10 mouse cellular contexts compared by ENCODE assay signal in the genomic region with DNA sequence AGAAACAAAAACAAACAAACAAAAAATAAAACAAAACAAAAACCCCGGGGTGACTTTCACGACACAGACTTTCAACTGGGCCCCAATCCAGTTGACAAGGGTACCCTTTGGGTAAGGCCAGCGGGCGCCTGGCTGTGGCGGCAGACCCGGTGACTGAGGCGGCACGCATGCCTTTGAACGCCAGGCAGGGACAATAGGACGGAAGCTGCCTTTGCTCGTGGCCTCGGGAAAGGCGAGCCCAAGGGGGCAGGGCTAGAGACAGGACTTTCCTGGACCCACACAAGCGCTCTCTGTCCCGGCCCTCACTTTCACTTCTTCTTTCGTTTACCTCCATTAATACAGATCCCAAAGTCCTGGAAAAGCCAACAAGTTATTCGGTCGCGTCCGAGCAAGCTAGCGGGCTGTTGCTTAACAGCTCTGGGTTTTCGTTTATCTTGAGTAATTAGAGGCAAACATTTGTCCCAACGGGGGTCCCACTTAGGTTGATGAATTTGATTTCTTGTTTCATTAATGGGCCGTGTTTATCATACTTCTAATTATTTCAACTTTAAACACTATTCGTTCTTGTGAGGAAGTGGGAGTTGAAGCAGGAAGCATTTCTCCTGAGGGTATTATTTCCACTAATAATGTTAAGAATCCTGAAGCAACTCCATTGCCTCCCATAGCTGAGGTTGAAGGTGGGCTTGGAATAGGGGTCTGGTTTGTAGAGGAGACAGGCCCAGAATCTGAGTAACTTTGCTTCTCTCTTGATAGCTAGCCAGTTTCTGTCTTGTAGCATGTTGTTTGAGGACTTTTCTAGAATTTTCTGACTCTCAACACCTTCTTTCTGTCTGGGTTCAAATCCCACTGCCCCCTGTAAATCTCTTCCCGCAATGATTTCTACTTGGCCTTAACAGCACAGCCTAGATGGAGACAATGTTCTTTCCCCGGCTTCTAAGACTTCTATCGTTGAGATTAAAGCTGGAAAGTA. TPM values are rescaled to one million over a fixed set of nuclear protein-coding genes. Genes with fewer than 3 reads are reported as not detected.
DNase-seq lines count a peak whose midpoint lies in the region; ATAC-seq and TF ChIP-seq lines count a peak whose summit lies in the region.
"Had no signal": no experiment of that assay in that cellular context is flagged by ENCODE, and none has a peak within 500 bp of the region (broad histone marks: within the 10 kb centered on the region; RNA-seq: fewer than 3 reads in every experiment).

No protein-coding gene starts in this region.

- H3K9ac ChIP-seq in lung, embryonic 16.5 days (ENCODE audit: low read length): no peak overlapping the region
- H3K9ac ChIP-seq in kidney, postnatal 0 days (ENCODE audit: low read depth, low read length): peak overlapping the region; percentile 74
- peak overlapping the region; percentile 75 for H3K9ac ChIP-seq in neural tube, embryonic 13.5 days

- H3K4me3 ChIP-seq in lung, embryonic 16.5 days (ENCODE audit: low read length): no peak overlapping the region
- no peak overlapping the region for H3K4me3 ChIP-seq in lung, adult 2 months (replicated peaks; ENCODE audit: extremely low read depth, low read depth, low read length)
- peak overlapping the region; percentile 51 for H3K4me3 ChIP-seq in kidney, postnatal 0 days (replicated peaks; ENCODE audit: low read depth, low read length)
- peak overlapping the region; percentile 90 for H3K4me3 ChIP-seq in neural tube, embryonic 13.5 days

- WGBS in lung, embryonic 16.5 days: 2% methylated on average over 28 of the region's 28 CpGs
- 3% methylated on average over 28 of the region's 28 CpGs for WGBS in lung, adult 2 months
- WGBS in kidney, postnatal 0 days: 2% methylated on average over 28 of the region's 28 CpGs
- 2% methylated on average over 28 of the region's 28 CpGs for WGBS in neural tube, embryonic 13.5 days

- H3K4me2 ChIP-seq in lung, embryonic 16.5 days (ENCODE audit: low read depth, low read length): no peak overlapping the region
- peak overlapping the region; percentile 90 for H3K4me2 ChIP-seq in kidney, postnatal 0 days (ENCODE audit: low read length)
- H3K4me2 ChIP-seq in neural tube, embryonic 13.5 days: peak overlapping the region; percentile 91

- no peak overlapping the region for H3K27ac ChIP-seq in lung, embryonic 16.5 days (ENCODE audit: low read length)
- peak overlapping the region; percentile 91 for H3K27ac ChIP-seq in kidney, postnatal 0 days
- H3K27ac ChIP-seq in neural tube, embryonic 13.5 days (replicated peaks): peak overlapping the region; percentile 75

- no peak for DNase-seq in lung, adult 2 months
- peak; percentile 81 for DNase-seq in embryo, embryonic 11 days
- peak; percentile 94 for DNase-seq in kidney, postnatal 0 days (ENCODE audit: low spot score)
- DNase-seq in spleen, postnatal 4 days (ENCODE audit: low spot score in 2 of 2): no peak
- DNase-seq in ovary, adult 18-20 months (ENCODE audit: low spot score): no peak
- DNase-seq: cerebellum, adult 8-10 months; heart, adult 11 months had no signal

- no peak for TF ChIP-seq CTCF in lung, adult 2 months (IDR thresholded peaks at IDR 0.05; ENCODE audit: insufficient read depth, low read length)
- no peak for TF ChIP-seq CTCF in kidney, postnatal 0 days (IDR thresholded peaks at IDR 0.05; ENCODE audit: low read depth)

- no peaks in the 10 kb centered on the region for H3K9me3 ChIP-seq in lung, embryonic 16.5 days (ENCODE audit: control insufficient read depth, low read length)
- H3K9me3 ChIP-seq in kidney, postnatal 0 days (replicated peaks; ENCODE audit: low read length): no peaks in the 10 kb centered on the region
- H3K9me3 ChIP-seq in neural tube, embryonic 13.5 days: no peaks in the 10 kb centered on the region

- peaks cover 95% of the 10 kb centered on the region for H3K27me3 ChIP-seq in lung, embryonic 16.5 days (ENCODE audit: control insufficient read depth, insufficient read depth, low read depth, low read length)
- no peaks in the 10 kb centered on the region for H3K27me3 ChIP-seq in kidney, postnatal 0 days (ENCODE audit: insufficient read depth, low read length)
- H3K27me3 ChIP-seq in neural tube, embryonic 13.5 days: peaks cover 93% of the 10 kb centered on the region

- peaks cover 4% of the 10 kb centered on the region; the same call in 1 of the 2 replicates for H3K4me1 ChIP-seq in lung, embryonic 16.5 days (replicated peaks; ENCODE audit: control insufficient read depth, insufficient read depth, low read length)
- 0 out of 2 replicates have a peak, but pooled peaks cover 2% of the 10 kb centered on the region for H3K4me1 ChIP-seq in lung, adult 2 months (ENCODE audit: control insufficient read depth, insufficient read depth, low read length)
- peaks cover 18% of the 10 kb centered on the region for H3K4me1 ChIP-seq in kidney, postnatal 0 days (replicated peaks; ENCODE audit: insufficient read depth, low read length)
- H3K4me1 ChIP-seq in neural tube, embryonic 13.5 days (replicated peaks): peaks cover 31% of the 10 kb centered on the region

- no peaks in the 10 kb centered on the region for H3K36me3 ChIP-seq in lung, embryonic 16.5 days (ENCODE audit: control insufficient read depth, insufficient read depth, low read length)
- no peaks in the 10 kb centered on the region for H3K36me3 ChIP-seq in kidney, postnatal 0 days (ENCODE audit: insufficient read depth, low read length)
- no peaks in the 10 kb centered on the region for H3K36me3 ChIP-seq in neural tube, embryonic 13.5 days

- peak; percentile 45; the same call in 1 of the 2 replicates for ATAC-seq in lung, embryonic 16.5 days (ENCODE audit: low read depth)
- ATAC-seq in kidney, postnatal 0 days (replicated peaks; ENCODE audit: low FRiP score, low read depth): 0 out of 2 replicates have a peak, but pooled peaks have one; percentile 23
- no peak for ATAC-seq in neural tube, embryonic 13.5 days (ENCODE audit: low read depth)
- ATAC-seq in frontal cortex, adult (ENCODE audit: low TSS enrichment): no peak

- TF ChIP-seq POLR2A in lung, adult 2 months (IDR thresholded peaks at IDR 0.05; ENCODE audit: borderline replicate concordance, extremely low read depth, low read depth, low read length): no peak

RNA-seq across cellular contexts. Expression of gene Hoxc10, which starts 2.6 kb away (rescaled TPM):
- 0.11 TPM in 1 of 2 replicates, not detected in the other for polyA plus RNA-seq in lung, embryonic 16.5 days (2015; fragmentation: Nextera tagmentation; extraction: Ambion mirVana)
- not detected in 2 replicates for polyA plus RNA-seq in lung, adult 2 months (2012; rRNA removed)
- 30.6 and 34.1 TPM in 2 replicates for polyA plus RNA-seq in kidney, postnatal 0 days (2015; fragmentation: Nextera tagmentation; extraction: Ambion mirVana)
- polyA plus RNA-seq in neural tube, embryonic 13.5 days (2015; fragmentation: Nextera tagmentation; extraction: Ambion mirVana): 58.5 and 92.4 TPM in 2 replicates

RNA-seq across cellular contexts. Expression of gene Hoxc5, which starts 3.3 kb away (rescaled TPM):
- 0.31 TPM in 2 replicates for polyA plus RNA-seq in lung, embryonic 16.5 days (2015; fragmentation: Nextera tagmentation; extraction: Ambion mirVana)
- 0.36 and 1.6 TPM in 2 replicates for polyA plus RNA-seq in lung, adult 2 months (2012; rRNA removed)
- 2.7 and 3.9 TPM in 2 replicates for polyA plus RNA-seq in kidney, postnatal 0 days (2015; fragmentation: Nextera tagmentation; extraction: Ambion mirVana)
- 18.8 and 32.2 TPM in 2 replicates for polyA plus RNA-seq in neural tube, embryonic 13.5 days (2015; fragmentation: Nextera tagmentation; extraction: Ambion mirVana)

RNA-seq across cellular contexts. Expression of gene Hoxc11, which starts 9.7 kb away (rescaled TPM):
- polyA plus RNA-seq in lung, embryonic 16.5 days (2015; fragmentation: Nextera tagmentation; extraction: Ambion mirVana): not detected in 2 replicates
- polyA plus RNA-seq in lung, adult 2 months (2012; rRNA removed): not detected in 2 replicates
- polyA plus RNA-seq in kidney, postnatal 0 days (2015; fragmentation: Nextera tagmentation; extraction: Ambion mirVana): 1.5 and 1.8 TPM in 2 replicates
- polyA plus RNA-seq in neural tube, embryonic 13.5 days (2015; fragmentation: Nextera tagmentation; extraction: Ambion mirVana): 2.6 and 3.8 TPM in 2 replicates

RNA-seq across cellular contexts. Expression of gene Hoxc9, which starts 12.3 kb away (rescaled TPM):
- polyA plus RNA-seq in lung, embryonic 16.5 days (2015; fragmentation: Nextera tagmentation; extraction: Ambion mirVana): not detected in 2 replicates
- not detected in 2 replicates for polyA plus RNA-seq in lung, adult 2 months (2012; rRNA removed)
- 11.0 and 12.4 TPM in 2 replicates for polyA plus RNA-seq in kidney, postnatal 0 days (2015; fragmentation: Nextera tagmentation; extraction: Ambion mirVana)
- polyA plus RNA-seq in neural tube, embryonic 13.5 days (2015; fragmentation: Nextera tagmentation; extraction: Ambion mirVana): 40.9 and 43.4 TPM in 2 replicates

RNA-seq across cellular contexts. Expression of gene Hoxc8, which starts 26.5 kb away (rescaled TPM):
- polyA plus RNA-seq in lung, embryonic 16.5 days (2015; fragmentation: Nextera tagmentation; extraction: Ambion mirVana): 0.10 and 0.30 TPM in 2 replicates
- not detected in 2 replicates for polyA plus RNA-seq in lung, adult 2 months (2012; rRNA removed)
- 5.8 TPM in 2 replicates for polyA plus RNA-seq in kidney, postnatal 0 days (2015; fragmentation: Nextera tagmentation; extraction: Ambion mirVana)
- 75.8 and 85.5 TPM in 2 replicates for polyA plus RNA-seq in neural tube, embryonic 13.5 days (2015; fragmentation: Nextera tagmentation; extraction: Ambion mirVana)

Comparison
In these comparisons a context has a peak if more than half of its experiments do, and no peak if none do; other contexts are left out.
1. ATAC-seq: peak in lung, embryonic 16.5 days (single experiment) and kidney, postnatal 0 days (single experiment); none in neural tube, embryonic 13.5 days (single experiment) and frontal cortex, adult (single experiment).
2. H3K4me3 ChIP-seq: peak in kidney, postnatal 0 days (single experiment) and neural tube, embryonic 13.5 days (single experiment); none in lung, embryonic 16.5 days (single experiment) and lung, adult 2 months (single experiment).
3. DNase-seq: peak in embryo, embryonic 11 days (single experiment) and kidney, postnatal 0 days (single experiment); none in lung, adult 2 months (single experiment), spleen, postnatal 4 days (0 of 2) and ovary, adult 18-20 months (single experiment).
4. RNA of gene Hoxc10, which starts 2.6 kb away (polyA plus RNA-seq): 58.5 to 92.4 TPM in neural tube, embryonic 13.5 days and 30.6 to 34.1 TPM in kidney, postnatal 0 days; 0.11 TPM in lung, embryonic 16.5 days and not detected in lung, adult 2 months; every median in the first group is over 10 times any median in the second.